Mouse (Mus musculus) right cerebral cortex, adult 18-20 months (tissue): ENCODE measurements at regions not wholly inside any gene's neighbourhood (a gene's known extent, or its start where the extent isn't known, plus 50 kb on each side); places are given as distances from the start of the nearest gene placed in this dataset.

Source experiments
- DNase-seq: peaks from one replicate; pipeline ENCODE4 v3.0.0; 2022; ENCODE audit warnings: mixed read lengths

DNA sequence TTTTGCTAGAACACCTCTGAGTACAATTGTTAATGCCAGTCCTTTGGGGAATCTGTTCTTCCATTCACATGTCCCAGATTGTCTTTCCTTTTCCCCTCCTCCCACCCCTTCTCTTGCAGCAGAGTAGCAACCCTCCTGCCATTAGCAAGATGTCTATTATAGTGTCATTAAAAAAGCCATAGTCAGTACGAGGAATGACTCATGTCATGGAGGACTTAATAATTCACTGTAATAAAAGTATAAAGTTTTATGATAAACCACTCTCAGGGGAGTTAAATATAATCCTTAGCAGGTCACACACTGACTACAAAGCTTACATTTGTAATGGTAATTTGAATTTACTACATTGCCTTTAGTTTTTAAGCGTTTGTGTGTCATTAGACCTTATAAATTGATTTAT is 540.7 kb downstream of the Bcl11a start:
- no peak for DNase-seq

- DNase-seq = no peak
Measured at GRCm38 (mm10) chr11:24619021-24619420, 541.2 kb downstream of the Bcl11a start.

DNA sequence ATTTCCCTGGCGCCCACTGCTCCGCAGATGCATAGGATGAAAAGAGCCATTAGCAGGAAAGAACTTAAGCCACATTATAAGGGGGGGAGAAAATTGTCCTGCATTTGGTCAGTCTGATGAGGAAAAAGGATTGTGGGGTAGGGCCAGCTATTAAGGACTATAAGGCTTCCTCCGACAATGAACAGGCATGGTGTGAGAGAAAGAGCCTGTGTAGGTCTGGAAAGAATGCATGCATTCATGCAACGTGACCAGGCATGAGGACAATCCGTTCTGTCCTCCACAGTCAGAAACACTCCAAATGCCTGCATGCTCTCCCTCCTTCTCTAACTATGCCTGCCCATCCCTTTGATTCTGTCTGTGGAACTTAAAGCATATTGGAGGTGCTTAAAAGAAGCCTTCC is 550.8 kb downstream of the Bcl11a start:
- no peak for DNase-seq

GRCm38 (mm10) chr11:24629431-24629830 is 551.6 kb downstream of the Bcl11a start:
- no peak for DNase-seq

- DNase-seq = no peak
Measured at GRCm38 (mm10) chr11:24630403-24630900, 552.6 kb downstream of the Bcl11a start.

DNA sequence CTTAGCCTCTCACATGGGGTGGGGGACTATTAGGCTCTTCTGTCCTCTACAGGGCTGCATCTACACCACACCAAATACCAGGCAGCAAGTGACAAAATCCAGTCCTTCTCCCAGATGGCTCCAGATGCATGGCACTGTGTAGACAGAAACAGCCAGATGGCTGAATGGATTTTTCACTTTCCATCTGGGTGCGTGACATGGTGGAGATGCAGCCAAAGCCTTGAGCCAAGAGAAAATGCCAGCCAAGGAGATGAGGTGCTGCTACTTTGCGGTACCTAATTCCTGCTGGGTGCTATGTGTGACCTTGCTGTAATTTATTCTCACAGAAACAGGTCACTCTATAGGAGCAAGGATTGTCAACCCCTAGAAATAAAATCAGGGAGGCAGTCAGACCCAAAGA is 553.8 kb downstream of the Bcl11a start:
- DNase-seq = peak; percentile 31

DNA sequence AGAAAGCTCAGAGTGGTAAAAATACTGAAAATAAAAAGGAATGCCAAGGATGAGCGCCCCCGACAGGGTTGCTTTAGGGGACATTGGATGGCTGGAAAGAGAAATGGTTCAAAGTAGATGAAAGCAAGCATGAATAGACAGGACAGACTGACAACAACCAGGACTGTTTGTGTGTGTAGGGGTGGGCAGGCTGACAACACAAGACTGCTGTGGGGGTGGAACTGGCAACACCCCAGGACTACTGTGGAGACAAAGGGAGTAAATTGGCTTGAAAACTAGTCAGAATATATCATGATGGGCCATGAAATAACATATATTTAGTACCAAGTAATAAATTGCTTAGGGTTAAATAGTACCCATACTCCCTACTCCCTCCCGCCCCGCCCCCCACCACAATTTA is 558.9 kb downstream of the Bcl11a start:
- no peak for DNase-seq

DNA sequence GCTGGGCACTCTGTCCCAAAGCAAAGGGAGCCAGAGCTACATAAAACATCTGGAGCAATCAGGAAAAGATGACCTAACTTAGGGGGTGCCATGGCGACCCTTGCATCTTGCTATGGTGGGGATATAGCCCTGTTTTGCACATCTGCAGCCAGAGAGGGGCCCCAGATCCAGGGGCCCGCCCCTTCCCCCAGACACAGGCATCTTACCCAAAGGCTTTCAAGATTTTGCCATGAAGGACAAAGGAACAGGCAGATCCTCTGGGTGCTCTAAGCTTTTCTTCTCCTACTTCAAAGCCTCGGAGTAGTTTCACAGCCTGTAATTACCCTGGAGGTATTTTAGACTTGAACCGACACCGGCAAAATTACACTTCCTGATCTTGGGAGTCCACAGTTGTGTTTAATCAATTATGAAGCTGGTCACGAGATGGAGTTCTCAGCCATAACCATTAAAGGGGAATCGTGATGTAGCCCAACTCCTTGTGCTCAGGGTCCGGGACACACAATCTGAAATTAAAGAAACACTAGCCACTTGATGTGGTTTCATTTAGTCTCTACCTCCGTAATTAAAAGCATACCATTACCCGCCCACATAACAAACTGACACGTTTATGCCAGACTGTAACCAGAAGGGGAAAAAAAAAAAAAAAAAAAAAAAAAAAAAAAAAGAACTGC is 565.7 kb downstream of the Bcl11a start:
- DNase-seq = no peak

- DNase-seq = no peak
Measured at GRCm38 (mm10) chr11:24652852-24653251, 575.0 kb downstream of the Bcl11a start.

GRCm38 (mm10) chr11:24664082-24664481 is 586.2 kb downstream of the Bcl11a start:
- DNase-seq = no peak

DNA sequence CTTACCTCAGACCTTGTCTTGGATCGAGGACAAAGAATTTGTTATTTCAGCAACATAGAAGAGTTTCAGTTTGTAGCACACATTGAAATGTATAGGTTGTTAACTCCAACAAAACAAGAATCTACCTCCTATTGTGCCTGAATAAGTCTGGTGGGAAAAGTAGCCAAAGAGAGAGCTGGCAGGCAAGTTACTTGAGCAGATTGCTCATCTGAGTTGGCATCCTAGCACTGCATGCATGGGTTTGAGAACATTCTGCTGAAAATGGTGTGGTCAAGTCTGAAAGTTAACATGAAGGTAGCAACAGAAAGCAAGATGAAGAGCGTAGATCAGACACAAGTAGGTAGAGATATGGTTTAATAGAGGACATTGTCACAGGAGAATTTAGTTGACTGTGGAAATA is 587.5 kb downstream of the Bcl11a start:
- DNase-seq = no peak

DNA sequence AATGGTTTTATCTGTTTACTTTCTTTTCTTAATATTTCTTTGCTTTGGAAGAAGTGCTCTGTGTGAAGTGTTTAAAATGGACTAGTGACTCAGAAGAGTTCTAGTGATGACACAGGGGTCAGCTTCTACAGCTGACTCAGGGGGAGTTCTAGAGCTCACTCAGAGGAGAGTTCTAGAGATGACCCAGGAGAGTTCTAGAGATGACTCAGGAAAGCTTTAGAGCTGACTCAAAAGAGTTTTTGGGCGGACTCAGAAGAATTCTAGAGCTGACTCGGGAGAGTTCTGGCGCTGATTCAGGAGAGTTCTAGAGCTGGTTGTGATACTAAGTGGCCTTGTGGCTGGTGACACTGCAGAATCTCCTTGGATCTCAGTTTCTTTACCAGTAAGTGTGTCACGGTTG is 593.8 kb downstream of the Bcl11a start:
- no peak for DNase-seq

DNA sequence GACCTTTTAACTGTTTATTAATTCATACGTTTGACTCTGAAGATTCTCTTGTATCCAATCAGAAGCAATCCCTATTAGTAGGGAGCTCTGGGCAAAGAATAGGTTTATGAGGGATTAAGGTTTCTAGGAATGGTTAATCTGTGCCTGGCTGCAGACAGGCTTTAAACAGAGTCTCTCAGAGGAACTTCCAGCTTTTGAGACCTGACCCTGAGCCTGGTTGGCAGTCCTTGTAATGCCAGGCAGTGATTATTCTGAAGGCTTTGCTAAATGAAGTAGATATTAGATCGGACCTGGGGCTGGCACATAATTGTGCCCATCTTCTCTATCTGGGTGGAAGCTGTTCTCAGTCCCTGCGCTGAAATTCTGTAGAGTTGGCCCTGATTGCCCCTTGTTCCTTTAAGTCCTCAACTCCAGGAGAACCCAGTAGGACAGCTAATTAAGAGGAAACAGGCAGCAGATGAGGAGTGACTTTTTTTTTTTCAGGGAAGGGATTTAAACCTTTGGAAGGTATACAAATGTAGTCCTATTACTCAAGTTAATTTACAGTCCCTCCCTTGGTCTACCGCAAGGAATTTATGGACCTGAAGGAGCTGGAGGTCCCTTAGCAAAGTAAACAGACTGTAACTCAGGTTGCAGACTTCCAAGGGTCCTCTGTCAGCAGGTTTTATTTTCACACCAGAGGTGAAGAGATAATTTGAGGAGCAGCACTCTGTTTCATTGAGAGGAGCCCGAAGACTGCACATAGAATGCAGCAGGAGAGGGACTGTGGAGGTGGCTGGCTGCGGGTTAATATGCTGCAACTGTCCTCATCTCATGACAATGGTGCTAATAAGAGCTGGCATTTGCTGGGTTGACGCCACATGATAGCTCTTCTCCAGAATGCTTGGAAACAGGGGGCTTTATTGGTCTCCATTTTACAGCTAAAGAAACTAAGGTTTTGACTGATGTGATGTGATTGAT is 595.7 kb downstream of the Bcl11a start:
- DNase-seq = no peak

GRCm38 (mm10) chr11:24674208-24674571 is 596.3 kb downstream of the Bcl11a start:
- no peak for DNase-seq

- peak; percentile 31 for DNase-seq
Measured at GRCm38 (mm10) chr11:24677016-24677415, 599.2 kb downstream of the Bcl11a start.

GRCm38 (mm10) chr11:24679581-24679980 is 601.7 kb downstream of the Bcl11a start:
- DNase-seq = peak; percentile 51

DNA sequence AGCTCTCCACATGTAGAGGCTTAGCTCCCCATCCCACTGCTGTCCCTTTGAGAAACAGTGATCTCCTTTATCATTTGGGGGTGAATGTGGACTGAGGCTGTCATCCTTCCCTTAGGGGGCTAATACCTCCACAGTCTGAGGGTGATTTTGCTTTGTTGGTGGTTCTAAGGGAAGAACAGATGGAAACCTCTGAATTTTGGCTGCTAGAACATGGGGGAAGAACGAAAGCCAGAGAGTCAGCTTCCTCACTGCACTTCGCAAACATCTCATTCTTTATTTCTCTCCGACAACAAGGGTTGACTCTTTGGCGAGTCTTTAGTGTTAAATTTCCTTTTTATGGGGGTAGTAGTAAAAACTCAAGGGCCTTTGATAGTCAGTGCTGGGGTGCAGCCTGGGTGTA is 604.6 kb downstream of the Bcl11a start:
- DNase-seq = no peak

GRCm38 (mm10) chr11:24685545-24686467 is 608.0 kb downstream of the Bcl11a start:
- no peak for DNase-seq

DNA sequence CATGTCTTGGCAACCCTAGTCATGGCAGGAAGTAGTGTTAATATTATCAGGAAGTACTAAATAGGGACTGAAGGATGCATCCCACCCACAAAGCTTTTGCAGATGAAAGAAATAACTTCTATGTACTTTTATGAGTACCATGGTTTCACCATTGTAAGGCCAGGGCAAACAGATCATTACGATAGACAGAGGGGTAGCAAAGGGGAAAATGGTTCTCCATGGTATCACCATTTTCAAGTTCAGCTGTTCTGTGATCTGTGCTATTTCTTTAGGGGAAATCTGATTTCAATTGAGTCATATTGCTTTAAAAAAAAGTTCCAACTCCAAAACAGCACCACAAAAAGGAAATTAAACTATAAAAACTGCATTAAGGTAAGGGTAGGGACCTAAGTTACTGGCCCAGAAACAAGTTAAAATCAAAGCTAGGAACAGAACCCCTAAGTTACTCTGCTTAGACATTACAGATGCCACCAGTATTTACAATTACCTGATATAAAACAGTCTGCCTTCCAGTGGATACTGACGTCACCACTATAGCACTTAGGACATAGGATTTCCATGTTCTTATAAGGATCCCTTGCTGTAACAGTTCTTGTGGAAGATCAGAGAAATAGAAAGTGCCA is 610.4 kb downstream of the Bcl11a start:
- no peak for DNase-seq

DNA sequence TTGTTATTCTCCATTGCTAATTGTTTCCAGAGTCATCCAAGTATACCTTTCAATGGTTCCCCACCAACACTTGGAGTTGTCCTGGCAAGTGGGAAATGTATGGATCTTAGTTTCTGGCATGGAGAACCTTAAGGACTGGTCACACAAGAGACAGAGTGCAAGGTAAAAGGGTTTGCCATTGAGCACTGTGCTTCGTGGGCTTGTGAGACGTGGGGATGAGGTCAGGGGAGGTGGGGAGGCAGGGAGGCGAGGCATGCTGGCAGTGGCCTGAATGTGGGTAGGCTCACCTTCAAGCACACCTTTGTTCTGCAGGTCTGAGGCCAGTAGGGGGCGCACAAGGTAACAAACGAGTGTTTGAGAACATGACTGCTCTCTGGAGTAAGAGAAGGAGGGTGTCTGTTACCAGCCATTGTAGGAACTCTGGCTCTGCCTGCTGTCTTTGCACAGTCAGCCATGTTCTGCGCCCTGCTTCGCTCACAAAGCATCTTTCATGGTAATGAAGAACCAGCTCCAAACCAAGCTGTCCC is 612.0 kb downstream of the Bcl11a start:
- DNase-seq = peak; percentile 26

- no peak for DNase-seq
Measured at GRCm38 (mm10) chr11:24693926-24694325, 616.1 kb downstream of the Bcl11a start.
